Mouse (Mus musculus): ENCODE measurements around the gene Acbd5. TPM values are rescaled to one million over a fixed set of nuclear protein-coding genes. Genes with fewer than 3 reads are reported as not detected.

The Acbd5 gene
- polyA plus RNA-seq, 1 experiment, result 5.0 TPM

DNA sequence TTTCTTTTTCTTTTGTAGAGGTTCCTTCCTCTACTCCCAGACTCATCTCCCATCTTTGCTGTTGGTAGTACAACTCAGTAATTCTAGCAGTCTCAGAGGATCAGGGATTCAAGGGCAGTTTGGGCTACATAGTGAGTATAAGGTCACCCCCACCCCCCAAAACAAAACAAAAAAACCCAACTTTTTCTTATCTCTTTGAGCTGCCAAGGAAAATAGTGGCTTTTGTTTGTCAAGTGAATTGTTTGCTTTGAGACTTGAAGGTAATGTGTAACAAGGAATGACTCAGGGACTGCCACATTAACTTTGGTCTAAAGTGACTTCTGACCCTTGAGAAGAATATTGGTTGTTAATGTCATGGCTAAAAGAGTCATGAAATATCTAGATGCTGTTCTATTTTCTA lies 7.9 kb downstream of the Acbd5 start:
- Histone ChIP-seq H3K79me2 (ENCODE audit: control insufficient read depth, insufficient read depth) (peaks cover 6% of the 10 kb centered on the region), H3ac (ENCODE audit: control insufficient read depth, insufficient read length) (no peak overlapping the region), H3K36me3 (ENCODE audit: control insufficient read depth, insufficient read depth) (peaks cover 24% of the 10 kb centered on the region), H3K27me3 (ENCODE audit: control insufficient read depth, insufficient read depth, insufficient read length) (no peaks in the 10 kb centered on the region), H3K4me3 (no peak overlapping the region), H3K4me2 (ENCODE audit: low read depth) (no peak overlapping the region)
- TF ChIP-seq E2F4 (IDR thresholded peaks at IDR 0.05; ENCODE audit: insufficient read depth) (no peak), TCF3 (IDR thresholded peaks at IDR 0.05; ENCODE audit: insufficient read length, low read depth) (no peak), POLR2AphosphoS2 (IDR thresholded peaks at IDR 0.05; ENCODE audit: insufficient read length, low read depth) (no peak), USF1 (IDR thresholded peaks at IDR 0.05; ENCODE audit: low read depth) (no peak), POLR2A (IDR thresholded peaks at IDR 0.05; ENCODE audit: insufficient read length, low read depth) (no peak)

DNA sequence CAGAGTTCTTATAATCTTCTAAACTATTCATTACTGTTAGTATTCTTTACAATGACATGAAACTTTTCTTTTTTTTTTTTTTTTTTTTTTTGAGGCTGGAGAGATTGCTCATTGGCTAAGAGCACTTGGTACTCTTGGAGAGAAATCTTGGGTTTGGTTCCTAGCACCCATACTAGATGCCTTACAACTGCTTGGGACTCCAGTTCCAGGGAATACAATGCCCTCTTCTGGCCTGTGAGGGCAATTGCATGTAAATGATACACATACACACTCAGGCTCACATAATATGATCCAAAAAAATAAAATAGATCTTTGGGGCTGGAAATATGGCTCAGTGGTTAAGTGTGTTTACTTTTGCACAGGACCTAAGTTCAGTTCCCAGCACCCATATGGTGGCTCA lies 8.8 kb downstream of the Acbd5 start:
- Histone ChIP-seq H3K36me3 (ENCODE audit: control insufficient read depth, insufficient read depth) (peaks cover 29% of the 10 kb centered on the region), H3K79me2 (ENCODE audit: control insufficient read depth, insufficient read depth) (peaks cover 6% of the 10 kb centered on the region), H3ac (ENCODE audit: control insufficient read depth, insufficient read length) (no peak overlapping the region), H3K4me2 (ENCODE audit: low read depth) (no peak overlapping the region), H3K4me3 (no peak overlapping the region), H3K27me3 (ENCODE audit: control insufficient read depth, insufficient read depth, insufficient read length) (no peaks in the 10 kb centered on the region)
- no peak for TF ChIP-seq E2F4 (IDR thresholded peaks at IDR 0.05; ENCODE audit: insufficient read depth)
- no peak for TF ChIP-seq CEBPB (IDR thresholded peaks at IDR 0.05; ENCODE audit: insufficient read depth, poor library complexity, severe bottlenecking)
- no peak for TF ChIP-seq SRF (IDR thresholded peaks at IDR 0.05; ENCODE audit: control insufficient read depth, insufficient read length, low read depth)
- TF ChIP-seq POLR2AphosphoS2 (IDR thresholded peaks at IDR 0.05; ENCODE audit: insufficient read length, low read depth), result no peak
- TF ChIP-seq MYOD1 (IDR thresholded peaks at IDR 0.05; ENCODE audit: control insufficient read depth in 1 of 3, insufficient read length in 2 of 3, low read depth in 2 of 3), result no peak
- no peak for TF ChIP-seq REST (IDR thresholded peaks at IDR 0.05; ENCODE audit: insufficient read depth, insufficient read length)
- TF ChIP-seq POLR2A (IDR thresholded peaks at IDR 0.05; ENCODE audit: insufficient read length, low read depth), result no peak
- no peak for TF ChIP-seq MAX (IDR thresholded peaks at IDR 0.05; ENCODE audit: low read depth)
- no peak for TF ChIP-seq MYOG (IDR thresholded peaks at IDR 0.05; ENCODE audit: control insufficient read depth in 1 of 3, insufficient read depth in 1 of 3, insufficient read length in 2 of 3, low read depth in 2 of 3)
- TF ChIP-seq TCF3 (IDR thresholded peaks at IDR 0.05; ENCODE audit: insufficient read length, low read depth), result no peak
- no peak for TF ChIP-seq TCF12 (IDR thresholded peaks at IDR 0.05; ENCODE audit: insufficient read depth, poor library complexity, severe bottlenecking)
- no peak for TF ChIP-seq USF1 (IDR thresholded peaks at IDR 0.05; ENCODE audit: low read depth)

DNA sequence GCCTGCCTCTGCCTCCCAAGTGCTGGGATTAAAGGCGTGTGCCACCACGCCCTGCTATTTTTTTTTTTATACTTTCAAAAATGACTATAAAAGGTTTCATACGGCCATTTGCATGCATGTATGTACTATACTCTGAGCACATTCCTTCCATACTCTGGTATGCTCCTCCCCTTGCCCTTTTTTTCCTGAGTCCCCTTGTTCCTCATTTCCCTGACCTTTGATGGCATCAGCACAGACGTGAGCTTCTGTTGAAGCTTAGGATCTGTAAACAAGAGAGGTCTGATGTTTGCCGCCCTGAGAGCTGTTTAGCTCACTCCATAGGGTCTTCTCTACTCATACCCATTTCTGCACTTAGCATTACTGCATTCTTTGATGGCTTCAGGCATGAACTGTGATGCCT lies 9.7 kb downstream of the Acbd5 start:
- peaks cover 6% of the 10 kb centered on the region for H3K79me2 ChIP-seq (ENCODE audit: control insufficient read depth, insufficient read depth)
- H3ac ChIP-seq (ENCODE audit: control insufficient read depth, insufficient read length), result no peak overlapping the region
- peaks cover 29% of the 10 kb centered on the region for H3K36me3 ChIP-seq (ENCODE audit: control insufficient read depth, insufficient read depth)
- no peak overlapping the region for H3K4me2 ChIP-seq (ENCODE audit: low read depth)
- TF ChIP-seq POLR2A (IDR thresholded peaks at IDR 0.05; ENCODE audit: insufficient read length, low read depth) (no peak), TCF3 (IDR thresholded peaks at IDR 0.05; ENCODE audit: insufficient read length, low read depth) (no peak), POLR2AphosphoS2 (IDR thresholded peaks at IDR 0.05; ENCODE audit: insufficient read length, low read depth) (no peak), REST (IDR thresholded peaks at IDR 0.05; ENCODE audit: insufficient read depth, insufficient read length) (no peak), MYOD1 (IDR thresholded peaks at IDR 0.05; ENCODE audit: control insufficient read depth in 1 of 3, insufficient read length in 2 of 3, low read depth in 2 of 3) (no peak), E2F4 (IDR thresholded peaks at IDR 0.05; ENCODE audit: insufficient read depth) (no peak), MAX (IDR thresholded peaks at IDR 0.05; ENCODE audit: low read depth) (no peak), CEBPB (IDR thresholded peaks at IDR 0.05; ENCODE audit: insufficient read depth, poor library complexity, severe bottlenecking) (no peak), TCF12 (IDR thresholded peaks at IDR 0.05; ENCODE audit: insufficient read depth, poor library complexity, severe bottlenecking) (no peak)
- H3K4me3 ChIP-seq, result no peak overlapping the region
- H3K27me3 ChIP-seq (ENCODE audit: control insufficient read depth, insufficient read depth, insufficient read length), result no peaks in the 10 kb centered on the region

DNA sequence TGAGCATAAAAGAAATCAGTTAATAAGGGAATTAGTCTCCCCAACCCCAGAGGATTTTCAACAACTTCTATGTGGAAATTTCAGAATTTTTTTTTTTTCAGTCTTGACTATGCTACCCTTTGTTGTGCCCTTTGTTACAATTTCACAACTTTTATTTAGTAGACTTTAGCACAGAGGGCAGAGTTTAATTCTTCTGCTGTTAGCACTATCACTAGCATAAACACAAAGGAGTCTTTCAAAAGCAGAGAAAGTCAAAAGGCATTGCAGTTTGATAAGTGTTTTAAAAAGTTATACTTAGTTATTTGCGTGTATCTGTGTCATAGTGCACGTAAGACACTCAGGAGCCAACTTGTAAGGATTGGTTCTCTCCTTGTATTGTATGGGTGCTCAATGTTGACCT lies 10.6 kb downstream of the Acbd5 start:
- Histone ChIP-seq H3ac (ENCODE audit: control insufficient read depth, insufficient read length) (no peak overlapping the region), H3K4me3 (no peak overlapping the region), H3K4me2 (ENCODE audit: low read depth) (no peak overlapping the region), H3K79me2 (ENCODE audit: control insufficient read depth, insufficient read depth) (peaks cover 4% of the 10 kb centered on the region), H3K27me3 (ENCODE audit: control insufficient read depth, insufficient read depth, insufficient read length) (no peaks in the 10 kb centered on the region), H3K36me3 (ENCODE audit: control insufficient read depth, insufficient read depth) (peaks cover 35% of the 10 kb centered on the region)
- TF ChIP-seq E2F4 (IDR thresholded peaks at IDR 0.05; ENCODE audit: insufficient read depth), result no peak
- TF ChIP-seq MAX (IDR thresholded peaks at IDR 0.05; ENCODE audit: low read depth), result no peak
- TF ChIP-seq MYOD1 (IDR thresholded peaks at IDR 0.05; ENCODE audit: control insufficient read depth in 1 of 3, insufficient read length in 2 of 3, low read depth in 2 of 3), result no peak
- no peak for TF ChIP-seq POLR2AphosphoS2 (IDR thresholded peaks at IDR 0.05; ENCODE audit: insufficient read length, low read depth)
- no peak for TF ChIP-seq MYOG (IDR thresholded peaks at IDR 0.05; ENCODE audit: control insufficient read depth in 1 of 3, insufficient read depth in 1 of 3, insufficient read length in 2 of 3, low read depth in 2 of 3)
- TF ChIP-seq TCF3 (IDR thresholded peaks at IDR 0.05; ENCODE audit: insufficient read length, low read depth), result no peak
- TF ChIP-seq SRF (IDR thresholded peaks at IDR 0.05; ENCODE audit: control insufficient read depth, insufficient read length, low read depth), result no peak
- TF ChIP-seq CEBPB (IDR thresholded peaks at IDR 0.05; ENCODE audit: insufficient read depth, poor library complexity, severe bottlenecking), result no peak
- no peak for TF ChIP-seq REST (IDR thresholded peaks at IDR 0.05; ENCODE audit: insufficient read depth, insufficient read length)
- no peak for TF ChIP-seq TCF12 (IDR thresholded peaks at IDR 0.05; ENCODE audit: insufficient read depth, poor library complexity, severe bottlenecking)
- no peak for TF ChIP-seq POLR2A (IDR thresholded peaks at IDR 0.05; ENCODE audit: insufficient read length, low read depth)
- TF ChIP-seq USF1 (IDR thresholded peaks at IDR 0.05; ENCODE audit: low read depth), result no peak

DNA sequence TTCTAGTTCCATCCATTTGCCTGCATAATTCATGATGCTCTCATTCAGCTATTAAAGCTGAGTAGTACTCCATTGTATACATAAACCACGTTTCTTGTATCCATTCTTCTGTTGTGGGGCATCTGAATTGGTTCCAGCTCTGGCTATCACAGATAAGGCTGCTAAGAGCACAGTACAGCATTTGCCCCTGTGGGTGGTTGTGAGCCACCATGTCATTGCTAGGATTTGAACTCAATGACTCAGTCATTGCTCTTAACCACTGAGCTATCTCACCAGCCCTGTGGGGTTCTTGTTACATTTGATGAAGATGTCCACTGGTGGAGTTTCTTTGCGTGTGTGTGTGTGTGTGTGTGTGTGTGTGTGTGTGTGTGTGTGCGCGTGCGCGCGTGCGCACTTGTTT lies 16.6 kb downstream of the Acbd5 start:
- Histone ChIP-seq H3K4me3 (no peak overlapping the region), H3K27me3 (ENCODE audit: control insufficient read depth, insufficient read depth, insufficient read length) (no peaks in the 10 kb centered on the region), H3K4me2 (ENCODE audit: low read depth) (no peak overlapping the region), H3K36me3 (ENCODE audit: control insufficient read depth, insufficient read depth) (peaks cover 19% of the 10 kb centered on the region), H3K79me2 (ENCODE audit: control insufficient read depth, insufficient read depth) (no peaks in the 10 kb centered on the region), H3ac (ENCODE audit: control insufficient read depth, insufficient read length) (no peak overlapping the region)
- TF ChIP-seq TCF12 (IDR thresholded peaks at IDR 0.05; ENCODE audit: insufficient read depth, poor library complexity, severe bottlenecking) (no peak), E2F4 (IDR thresholded peaks at IDR 0.05; ENCODE audit: insufficient read depth) (no peak), USF1 (IDR thresholded peaks at IDR 0.05; ENCODE audit: low read depth) (no peak), POLR2AphosphoS2 (IDR thresholded peaks at IDR 0.05; ENCODE audit: insufficient read length, low read depth) (no peak), CEBPB (IDR thresholded peaks at IDR 0.05; ENCODE audit: insufficient read depth, poor library complexity, severe bottlenecking) (no peak), SRF (IDR thresholded peaks at IDR 0.05; ENCODE audit: control insufficient read depth, insufficient read length, low read depth) (no peak), MYOD1 (IDR thresholded peaks at IDR 0.05; ENCODE audit: control insufficient read depth in 1 of 3, insufficient read length in 2 of 3, low read depth in 2 of 3) (no peak), MAX (IDR thresholded peaks at IDR 0.05; ENCODE audit: low read depth) (no peak), REST (IDR thresholded peaks at IDR 0.05; ENCODE audit: insufficient read depth, insufficient read length) (no peak), TCF3 (IDR thresholded peaks at IDR 0.05; ENCODE audit: insufficient read length, low read depth) (no peak), POLR2A (IDR thresholded peaks at IDR 0.05; ENCODE audit: insufficient read length, low read depth) (no peak), MYOG (IDR thresholded peaks at IDR 0.05; ENCODE audit: control insufficient read depth in 1 of 3, insufficient read depth in 1 of 3, insufficient read length in 2 of 3, low read depth in 2 of 3) (no peak)
